Mouse (Mus musculus) left cerebral cortex, adult 2 months (tissue): Measurements from ENCODE around the gene Otud7a. TPM values are rescaled to one million over a fixed set of nuclear protein-coding genes. Genes with fewer than 3 reads are reported as not detected.

ENCODE experiments used
- DNase-seq, 2 experiments: peaks; one replicate each; pipeline ENCODE4 v3.0.0; 2021 to 2022; ENCODE audit warnings: low spot score in 2 of 2, mixed read lengths in 1 of 2; ENCODE audit errors: extremely low spot score in 1 of 2
- H3K27ac ChIP-seq: fragments of 200-600 bp; 2 replicates; pipeline ENCODE4 v1.8.1; 2022
- H3K4me3 ChIP-seq: fragments of 200-600 bp; 2 replicates; pipeline ENCODE4 v1.8.1; 2022
- CTCF ChIP-seq: fragments of 200-600 bp; IDR thresholded peaks from 2 replicates; pipeline ENCODE4 v1.8.1; 2022; ENCODE audit warnings: antibody characterized with exemption, mild to moderate bottlenecking, moderate library complexity
- intact Hi-C: fragments of 180-260 bp; cut with DNase I; formaldehyde crosslinking; loops from one replicate; pipeline ENCODE4 v1.15.1; 2025
- long read RNA-seq, 2 experiments: library from polyadenylated mRNA; stranded (forward); transcript quantifications; one replicate each; pipeline ENCODE4 v2.0.0; 2021; ENCODE audit warnings: borderline mapping rate in 2 of 2
- total RNA-seq, 2 experiments: library from RNA; stranded (reverse); gene quantifications; 2 replicates each; pipeline ENCODE4 v1.2.3; 2021

Otud7a gene
- total RNA-seq = 10 to 100 TPM; 81.9 to 86.2 TPM
- long read RNA-seq, experiment 1, partial matches to known transcripts = 28 of 217 reads
- long read RNA-seq, experiment 1, other reads (novel, unspliced or antisense) = 189 of 217 reads
- long read RNA-seq, experiment 2, partial matches to known transcripts = 7 of 132 reads
- long read RNA-seq, experiment 2, other reads (novel, unspliced or antisense) = 125 of 132 reads

DNA sequence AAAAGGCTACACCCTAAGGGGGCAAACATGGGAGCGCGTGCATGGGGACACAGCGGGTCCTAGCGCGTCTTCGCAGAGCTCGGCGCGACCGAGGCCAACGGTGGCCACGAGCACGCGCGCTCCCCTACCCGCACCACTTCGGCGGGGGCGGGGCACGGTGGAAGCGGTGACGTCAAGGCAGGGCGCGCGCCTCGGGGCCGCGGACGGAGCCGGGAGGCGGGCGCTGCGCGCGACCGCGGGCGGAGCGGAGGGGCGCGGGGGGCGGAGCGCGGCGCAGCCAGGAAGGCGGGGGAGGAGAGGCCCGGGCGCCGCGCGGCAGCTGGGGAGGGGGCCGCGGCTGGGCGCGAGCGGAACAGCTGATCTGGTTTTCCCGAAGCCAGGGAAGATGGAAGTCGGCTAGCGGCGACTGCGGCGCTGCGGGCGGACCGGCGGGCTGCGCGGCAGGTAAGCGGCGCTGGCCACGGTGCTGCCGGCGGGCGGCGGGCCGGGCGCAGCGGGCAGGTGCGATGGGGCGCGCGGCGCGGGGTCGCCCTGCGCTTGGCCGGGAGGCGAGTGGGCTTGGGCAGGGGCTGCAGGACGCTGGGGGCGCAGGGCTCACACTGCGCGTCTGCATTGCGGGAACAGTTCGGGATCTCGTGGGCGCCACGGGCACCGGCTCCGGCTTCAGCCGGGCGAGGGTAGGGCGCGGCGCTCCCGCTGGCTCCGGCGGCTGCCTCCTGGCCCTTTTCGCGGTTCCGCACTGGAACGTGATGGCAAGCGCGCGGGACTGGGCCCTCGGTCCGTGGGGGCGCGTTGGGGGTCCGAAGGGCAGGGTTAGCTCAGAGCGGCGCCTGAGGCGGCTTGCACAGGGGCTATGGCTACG, at the start of gene Otud7a:
Gene Otud7a (plus strand): TSS at position 268 of the 862 bp plus-strand sequence.
- no peak for TF ChIP-seq CTCF
- DNase-seq = peak; percentile 93 to 97
- Histone ChIP-seq H3K4me3 (peak within 1 kb of the TSS; percentile 87), H3K27ac (peak within 1 kb of the TSS; percentile 95)
- intact Hi-C loops = loop anchor here (1.0 to 5.0 kb wide), 5 partner anchors 68 to 232 kb away; partner anchors contain the start of gene Chrna7

DNA sequence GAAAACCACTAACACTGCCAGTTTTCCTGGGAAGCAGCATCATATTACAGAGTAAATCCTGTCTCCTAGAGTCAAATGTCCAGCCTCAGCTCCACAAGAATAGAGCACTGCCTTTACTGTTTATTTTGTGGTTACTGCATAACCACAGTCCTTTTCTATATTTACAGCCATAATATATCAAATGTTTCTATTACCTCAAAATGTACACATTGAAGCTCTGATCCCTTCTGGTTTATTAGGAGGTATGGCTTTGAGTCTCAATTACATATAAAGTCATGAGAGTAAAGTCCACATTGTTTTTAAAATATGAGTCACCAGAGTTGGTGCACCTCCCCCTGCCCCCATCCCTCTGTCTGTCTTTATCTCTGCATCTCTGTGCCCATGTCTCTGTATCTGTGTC, 38.6 kb upstream of the Otud7a start:
- no peak for TF ChIP-seq CTCF
- H3K27ac ChIP-seq = no peak overlapping the region
- H3K4me3 ChIP-seq = no peak overlapping the region
- intact Hi-C loops = no loop called here
- DNase-seq = no peak

DNA sequence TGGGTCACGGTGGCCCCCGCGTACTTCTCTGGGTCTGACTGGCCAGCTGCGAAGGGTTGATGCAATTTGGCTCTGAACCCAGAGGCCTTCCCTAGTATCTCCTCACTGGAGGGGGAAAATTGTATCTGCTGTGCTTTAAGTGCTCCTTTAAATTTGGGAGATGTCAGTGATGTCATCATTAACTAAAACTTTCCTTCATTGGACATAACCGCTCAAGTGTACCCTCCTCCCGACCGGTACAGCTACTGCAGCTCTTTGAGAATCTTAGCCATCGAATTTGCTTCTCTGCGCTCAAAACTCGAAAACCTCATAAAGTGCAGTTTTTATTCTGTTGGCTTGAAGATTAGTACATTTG, 772 bp downstream of the Otud7a start:
- TF ChIP-seq CTCF = no peak; the same call in 1 of the 2 replicates
- no peak for DNase-seq
- Histone ChIP-seq H3K27ac (peak overlapping the region; percentile 95), H3K4me3 (peak overlapping the region; percentile 87)
- intact Hi-C loops = loop anchor here (2.0 to 5.0 kb wide), 3 partner anchors 67 to 141 kb away; no protein-coding TSS in a partner anchor

GRCm38 (mm10) chr7:63446951-63447350, 2.4 kb downstream of the Otud7a start:
- H3K27ac ChIP-seq = no peak overlapping the region
- H3K4me3 ChIP-seq = peak overlapping the region; percentile 87; the same call in 1 of the 2 replicates
- intact Hi-C loops = loop anchor here (5.0 kb wide), 2 partner anchors 65 to 110 kb away; no protein-coding TSS in a partner anchor
- no peak for DNase-seq
- peak; percentile 57 for TF ChIP-seq CTCF

GRCm38 (mm10) chr7:63455228-63455627, 10.7 kb downstream of the Otud7a start:
- no peak for DNase-seq
- Histone ChIP-seq H3K4me3 (no peak overlapping the region), H3K27ac (no peak overlapping the region)
- TF ChIP-seq CTCF = no peak
- intact Hi-C loops = no loop called here

DNA sequence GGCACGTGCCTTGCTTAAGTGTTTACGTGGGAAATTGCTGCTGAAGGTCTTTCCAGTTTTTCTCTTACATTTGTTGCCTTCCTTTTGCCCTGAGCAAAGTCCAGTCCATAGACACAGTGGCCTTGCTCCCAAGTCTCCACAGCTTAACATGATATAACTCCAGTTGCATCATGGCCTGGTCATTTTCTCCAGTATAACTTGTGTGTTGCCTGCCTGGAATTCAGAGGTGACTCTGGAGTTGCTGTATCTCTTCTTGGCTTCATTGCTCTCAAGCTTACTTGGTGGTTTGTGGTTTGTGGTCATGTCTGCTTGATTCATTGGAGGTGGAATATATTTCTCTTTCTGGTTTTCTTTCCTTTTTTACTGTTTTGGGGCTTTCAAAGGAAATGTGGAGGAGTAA, 17.7 kb downstream of the Otud7a start:
- no peak for TF ChIP-seq CTCF
- H3K4me3 ChIP-seq = no peak overlapping the region
- peak overlapping the region; percentile 45; the same call in 1 of the 2 replicates for H3K27ac ChIP-seq
- intact Hi-C loops = loop anchor here (5.0 kb wide), 2 partner anchors 90 to 115 kb away; no protein-coding TSS in a partner anchor
- no peak for DNase-seq

- no peak overlapping the region for H3K4me3 ChIP-seq
- DNase-seq = no peak
- intact Hi-C loops = loop anchor here (5.0 kb wide), 2 partner anchors 90 to 115 kb away; no protein-coding TSS in a partner anchor
- H3K27ac ChIP-seq = peak overlapping the region; percentile 45; the same call in 1 of the 2 replicates
- no peak for TF ChIP-seq CTCF
Observed at GRCm38 (mm10) chr7:63462684-63463083, 18.1 kb downstream of the Otud7a start.

GRCm38 (mm10) chr7:63466729-63467128, 22.2 kb downstream of the Otud7a start:
- intact Hi-C loops = no loop called here
- no peak for TF ChIP-seq CTCF
- Histone ChIP-seq H3K4me3 (no peak overlapping the region), H3K27ac (no peak overlapping the region)
- DNase-seq = no peak

- Histone ChIP-seq H3K27ac (peak overlapping the region; percentile 56), H3K4me3 (no peak overlapping the region)
- no peak for TF ChIP-seq CTCF
- intact Hi-C loops = no loop called here
- DNase-seq = no peak
Observed at GRCm38 (mm10) chr7:63468258-63468657, 23.7 kb downstream of the Otud7a start.

DNA sequence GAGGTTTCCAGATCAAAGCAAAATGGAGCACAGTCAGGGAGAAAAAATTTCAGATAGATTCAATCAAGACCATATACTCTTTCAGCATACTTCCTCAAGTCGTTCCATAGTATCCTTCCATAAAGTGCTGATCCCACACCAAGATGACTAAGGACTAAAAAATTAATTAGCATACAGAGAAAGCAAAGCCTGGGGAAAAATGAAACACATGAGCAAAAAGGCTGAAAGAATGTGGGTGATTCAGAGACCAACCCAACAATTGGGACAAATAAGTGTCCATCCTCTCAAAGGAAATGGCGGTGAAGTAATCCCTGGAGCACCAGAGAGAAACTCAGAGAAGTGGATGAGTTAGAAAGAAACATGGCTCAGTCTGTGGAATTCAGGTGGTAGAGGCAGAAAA, 38.5 kb downstream of the Otud7a start:
- intact Hi-C loops = no loop called here
- no peak for DNase-seq
- Histone ChIP-seq H3K4me3 (no peak overlapping the region), H3K27ac (no peak overlapping the region)
- no peak for TF ChIP-seq CTCF

DNA sequence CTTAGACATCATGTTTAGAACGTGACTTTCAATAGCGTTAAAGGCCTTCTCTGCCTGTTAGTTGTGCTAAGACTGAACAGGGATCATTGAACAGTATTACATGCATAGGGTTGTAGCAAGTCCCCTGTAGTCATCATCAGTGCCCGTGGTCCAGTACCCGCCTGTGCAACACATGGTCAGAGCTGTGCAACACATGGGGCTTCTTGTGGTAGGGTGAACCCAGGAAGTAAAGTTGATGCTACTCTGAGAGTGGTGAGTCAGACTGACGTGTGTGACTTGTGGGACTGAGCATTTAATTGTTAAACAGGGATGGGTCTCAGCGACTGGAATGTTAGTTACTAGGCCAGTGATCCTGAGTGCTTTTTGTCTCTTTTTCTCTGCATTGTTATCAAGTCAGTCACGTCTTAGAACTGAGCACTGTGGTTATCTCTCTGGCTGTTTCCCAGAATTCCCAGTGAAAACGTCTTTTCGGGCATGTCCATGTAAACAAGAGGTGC, 52.5 kb downstream of the Otud7a start:
- Histone ChIP-seq H3K27ac (no peak overlapping the region), H3K4me3 (no peak overlapping the region)
- DNase-seq = no peak
- intact Hi-C loops = no loop called here
- TF ChIP-seq CTCF = no peak

DNA sequence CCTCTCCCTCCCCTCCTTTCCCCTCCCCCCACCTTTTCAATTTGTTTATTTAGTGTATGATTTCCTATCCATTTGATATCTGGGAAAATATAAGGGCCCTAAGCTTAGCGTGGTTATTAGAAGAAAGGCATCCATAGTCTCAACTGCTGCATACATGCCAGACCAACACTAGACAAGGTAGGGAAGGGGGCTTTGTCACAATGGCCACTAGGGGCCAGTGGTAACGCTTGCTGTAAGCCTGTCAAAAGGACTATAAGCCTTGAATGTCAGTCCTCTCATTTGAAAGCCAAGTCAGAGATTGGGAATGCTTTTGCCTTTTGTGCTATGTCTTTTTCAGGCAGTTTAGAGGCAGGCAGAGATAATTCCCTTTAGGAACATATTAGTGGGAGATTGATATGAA, 59.7 kb downstream of the Otud7a start:
- DNase-seq = no peak
- TF ChIP-seq CTCF = peak; percentile 41
- intact Hi-C loops = no loop called here
- Histone ChIP-seq H3K27ac (no peak overlapping the region), H3K4me3 (no peak overlapping the region)
